Mouse (Mus musculus) megakaryocyte, embryonic 14.5 days (primary cell): ENCODE data around the gene Ubxn2a. TPM values are rescaled to one million over a fixed set of nuclear protein-coding genes. Genes with fewer than 3 reads are reported as not detected.
A peak's percentile ranks its signal among the peaks of the same experiment; 100 is the strongest.

Source experiments
- H3K27me3 ChIP-seq: replicated peaks from 2 replicates; pipeline ENCODE3; 2012; ENCODE audit warnings: inconsistent platforms
- H3K36me3 ChIP-seq: replicated peaks from 2 replicates; pipeline ENCODE3; 2012; ENCODE audit warnings: low read length, inconsistent platforms, mixed read lengths
- H3K4me1 ChIP-seq: 2 replicates; pipeline ENCODE4 v1.6.1; 2012; ENCODE audit warnings: inconsistent platforms
- H3K4me3 ChIP-seq: replicated peaks from 2 replicates; pipeline ENCODE3; 2012; ENCODE audit warnings: moderate library complexity, mild to moderate bottlenecking, inconsistent platforms
- H3K9me3 ChIP-seq: 2 replicates; pipeline ENCODE4 v1.6.1; 2012; ENCODE audit warnings: inconsistent platforms
- FLI1 ChIP-seq: IDR thresholded peaks from 2 replicates; pipeline ENCODE4 v1.6.1; 2012; ENCODE audit warnings: low read length, inconsistent platforms, mixed read lengths
- GATA1 ChIP-seq: IDR thresholded peaks from 3 replicates; pipeline ENCODE4 v1.6.1; 2012; ENCODE audit warnings: mixed read lengths, low read length, inconsistent platforms, borderline replicate concordance
- polyA plus RNA-seq: library from polyadenylated mRNA; stranded (reverse); fragments of >175 nt; gene quantifications from 2 replicates; pipeline ENCODE4 v1.2.3, GENCODE M21; 2012; ENCODE audit warnings: low replicate concordance; ENCODE audit not compliant: insufficient read depth

The Ubxn2a gene
- 2.5 and 10.4 TPM in 2 replicates for polyA plus RNA-seq

- Histone ChIP-seq H3K27me3 (no peaks in the 10 kb centered on the region), H3K4me1 (peaks cover 50% of the 10 kb centered on the region), H3K36me3 (peaks cover 30% of the 10 kb centered on the region), H3K4me3 (peak within 1 kb of the TSS; percentile 95), H3K9me3 (no peaks in the 10 kb centered on the region)
- TF ChIP-seq FLI1 (no peak), GATA1 (no peak)
These were observed at the start of gene Ubxn2a for GRCm38 (mm10) chr12:4906951-4907906. Ubxn2a (minus strand) TSS chr12:4907705.

DNA sequence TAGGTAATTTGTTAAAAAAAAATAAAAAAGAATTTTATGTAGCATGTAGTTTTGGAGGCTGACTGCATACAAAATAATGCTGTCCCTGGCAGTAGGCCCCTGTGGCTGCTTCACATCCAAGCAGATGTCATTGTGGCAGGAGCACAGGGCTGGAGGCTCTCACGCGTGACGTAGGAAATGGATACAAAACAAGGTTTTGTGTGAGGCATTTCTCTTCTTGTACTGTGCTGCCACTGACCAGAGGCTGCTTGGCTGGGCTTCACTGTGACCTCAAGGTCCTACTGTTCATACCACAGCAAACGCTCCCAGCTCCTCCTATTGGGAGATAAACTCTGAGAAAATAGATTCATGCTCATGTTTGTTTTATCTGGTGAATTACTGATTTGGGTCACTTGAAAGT lies 45.7 kb upstream of the Ubxn2a start:
- TF ChIP-seq GATA1 (no peak), FLI1 (no peak)
- Histone ChIP-seq H3K36me3 (peaks cover 92% of the 10 kb centered on the region), H3K4me1 (peaks cover 12% of the 10 kb centered on the region), H3K9me3 (no peaks in the 10 kb centered on the region), H3K4me3 (no peak overlapping the region), H3K27me3 (no peaks in the 10 kb centered on the region)

- no peaks in the 10 kb centered on the region for H3K9me3 ChIP-seq
- TF ChIP-seq FLI1 = no peak
- TF ChIP-seq GATA1 = no peak
- H3K27me3 ChIP-seq = no peaks in the 10 kb centered on the region
- H3K4me1 ChIP-seq = peaks cover 12% of the 10 kb centered on the region
- H3K4me3 ChIP-seq = no peak overlapping the region
- peaks cover 93% of the 10 kb centered on the region for H3K36me3 ChIP-seq
These were observed 44.8 kb upstream of the Ubxn2a start for GRCm38 (mm10) chr12:4952272-4952671.

DNA sequence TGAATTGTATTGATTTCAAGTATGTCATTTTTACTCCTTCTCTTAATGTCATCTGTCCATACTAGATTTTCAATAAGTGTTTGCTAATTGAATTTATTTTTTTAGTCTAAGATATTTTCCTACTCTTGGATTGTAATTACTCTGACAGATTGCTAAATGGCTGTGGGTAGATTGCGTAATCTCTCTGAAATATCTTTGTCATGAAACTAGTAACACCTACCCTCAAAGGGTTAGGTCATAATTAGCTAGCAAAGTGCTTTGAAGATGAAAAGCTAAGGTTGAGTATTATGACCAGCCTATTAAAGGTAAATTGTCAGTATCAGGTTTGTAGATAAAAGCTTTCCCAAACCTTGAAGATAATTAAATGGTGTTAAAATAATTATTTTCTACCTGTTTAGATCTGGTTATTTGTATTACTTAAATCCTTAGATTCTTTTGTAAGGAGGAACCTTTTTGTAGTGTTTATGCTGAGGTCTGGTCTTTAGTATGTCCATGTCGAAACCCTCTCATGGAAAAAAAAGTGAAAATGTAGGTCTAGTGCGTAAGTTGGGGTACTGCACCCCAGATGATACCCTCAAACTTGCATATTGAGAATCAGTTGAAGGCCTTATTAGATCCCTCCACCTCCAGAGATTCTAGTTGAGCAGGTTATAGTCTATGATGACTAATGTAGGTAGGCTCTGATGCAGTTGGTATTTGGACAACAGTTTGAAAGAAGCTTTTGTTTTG lies 23.5 kb upstream of the Ubxn2a start:
- no peaks in the 10 kb centered on the region for H3K27me3 ChIP-seq
- H3K9me3 ChIP-seq = no peaks in the 10 kb centered on the region
- no peak overlapping the region for H3K4me3 ChIP-seq
- TF ChIP-seq FLI1 (no peak), GATA1 (no peak)
- peaks cover 43% of the 10 kb centered on the region for H3K4me1 ChIP-seq
- peaks cover 18% of the 10 kb centered on the region for H3K36me3 ChIP-seq

DNA sequence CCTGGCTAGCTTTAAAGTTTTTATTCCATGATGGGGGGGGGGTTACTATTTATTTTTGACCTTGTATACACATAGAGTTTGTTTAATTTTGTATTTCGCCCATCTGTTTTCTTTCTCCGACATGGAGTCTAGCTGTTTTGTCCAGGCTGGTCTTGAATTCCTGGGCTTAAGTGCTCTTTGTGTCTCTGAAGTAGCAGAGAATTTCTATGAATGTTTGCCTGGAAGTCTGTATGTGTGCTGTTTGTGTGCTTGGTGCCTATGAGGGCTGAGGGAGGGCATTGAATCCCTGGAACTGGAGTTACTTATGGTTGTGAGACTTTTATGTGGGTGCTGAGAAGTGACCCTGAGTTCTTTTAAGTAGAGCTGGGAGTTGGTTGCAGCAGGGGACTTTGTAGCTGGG lies 20.7 kb upstream of the Ubxn2a start:
- Histone ChIP-seq H3K9me3 (no peaks in the 10 kb centered on the region), H3K4me1 (peaks cover 34% of the 10 kb centered on the region), H3K27me3 (no peaks in the 10 kb centered on the region), H3K36me3 (peaks cover 30% of the 10 kb centered on the region), H3K4me3 (no peak overlapping the region)
- no peak for TF ChIP-seq GATA1
- TF ChIP-seq FLI1 = no peak

- TF ChIP-seq FLI1 (no peak), GATA1 (no peak)
- H3K4me3 ChIP-seq = peak overlapping the region; percentile 98
- H3K9me3 ChIP-seq = no peaks in the 10 kb centered on the region
- no peaks in the 10 kb centered on the region for H3K36me3 ChIP-seq
- peaks cover 40% of the 10 kb centered on the region for H3K4me1 ChIP-seq
- no peaks in the 10 kb centered on the region for H3K27me3 ChIP-seq
These were observed 10.5 kb upstream of the Ubxn2a start for GRCm38 (mm10) chr12:4917805-4918591.

DNA sequence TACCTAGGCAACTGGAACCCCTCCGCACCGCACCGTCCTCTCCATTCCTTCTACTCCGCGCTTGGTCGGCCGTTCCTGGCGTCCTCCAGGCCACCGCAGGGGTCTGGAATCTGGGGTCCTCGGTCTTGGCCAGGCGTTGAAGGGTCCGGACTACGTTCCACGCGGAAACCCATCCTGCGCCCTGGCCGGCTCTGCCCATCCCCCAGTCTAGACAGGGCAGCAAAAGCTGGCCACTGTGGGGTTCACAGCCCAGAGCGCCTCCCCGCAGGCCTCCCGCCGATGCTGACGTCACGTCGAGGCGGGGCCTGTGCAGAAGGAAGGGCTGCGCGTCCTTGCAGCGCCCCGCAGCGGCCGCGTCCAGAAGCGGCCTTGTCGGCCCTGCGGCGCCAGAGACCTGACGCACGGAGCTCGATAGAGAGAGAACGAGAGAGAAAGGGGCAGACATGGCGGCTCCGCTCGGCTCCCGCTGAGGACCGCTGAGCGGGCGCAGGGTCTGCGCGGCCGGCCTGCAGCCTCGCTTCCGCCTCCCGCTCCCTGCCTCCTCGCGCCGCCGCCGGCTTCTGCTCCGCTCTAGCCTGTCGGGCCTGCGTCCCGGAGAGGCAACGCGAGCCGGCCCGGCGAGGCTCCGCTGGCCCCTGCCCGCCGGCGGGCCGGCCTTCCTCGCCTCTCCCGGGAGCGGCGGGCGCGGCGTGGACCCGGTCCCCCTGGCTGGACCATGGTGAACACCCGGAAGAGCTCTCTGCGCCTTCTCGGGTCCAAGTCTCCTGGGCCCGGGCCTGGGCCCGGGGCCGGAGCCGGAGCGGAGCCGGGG lies 9.7 kb upstream of the Ubxn2a start, which contains the start of gene Atad2b:
Gene Atad2b (plus strand): TSS at position 360 of the 811 bp plus-strand sequence.
- peak within 1 kb of the TSS; percentile 98 for H3K4me3 ChIP-seq
- no peaks in the 10 kb centered on the region for H3K27me3 ChIP-seq
- H3K9me3 ChIP-seq = no peaks in the 10 kb centered on the region
- H3K4me1 ChIP-seq = peaks cover 32% of the 10 kb centered on the region
- no peak for TF ChIP-seq FLI1
- no peak for TF ChIP-seq GATA1
- H3K36me3 ChIP-seq = no peaks in the 10 kb centered on the region

- H3K4me1 ChIP-seq = peaks cover 21% of the 10 kb centered on the region
- H3K9me3 ChIP-seq = no peaks in the 10 kb centered on the region
- no peaks in the 10 kb centered on the region for H3K27me3 ChIP-seq
- TF ChIP-seq FLI1 (no peak), GATA1 (no peak)
- peaks cover 2% of the 10 kb centered on the region for H3K36me3 ChIP-seq
- H3K4me3 ChIP-seq = no peak overlapping the region
These were observed 7.4 kb upstream of the Ubxn2a start for GRCm38 (mm10) chr12:4914944-4915343.

- TF ChIP-seq FLI1 (no peak), GATA1 (no peak)
- H3K27me3 ChIP-seq = no peaks in the 10 kb centered on the region
- peaks cover 2% of the 10 kb centered on the region for H3K36me3 ChIP-seq
- no peak overlapping the region for H3K4me3 ChIP-seq
- H3K9me3 ChIP-seq = no peaks in the 10 kb centered on the region
- peaks cover 17% of the 10 kb centered on the region for H3K4me1 ChIP-seq
These were observed 6.9 kb upstream of the Ubxn2a start for GRCm38 (mm10) chr12:4914441-4914840.
